Mouse (Mus musculus): ENCODE data around the gene Rubcn. TPM values are rescaled to one million over a fixed set of nuclear protein-coding genes. Genes with fewer than 3 reads are reported as not detected.
A peak's percentile ranks its signal among the peaks of the same experiment; 100 is the strongest.

The Rubcn gene
- polyA plus RNA-seq, 1 experiment from 2014 or later: 11.0 TPM

- WGBS: 66% methylated on average over 3 of the region's 3 CpGs
- H3K36me3 ChIP-seq (ENCODE audit: control insufficient read depth, insufficient read depth, low read length): peaks cover 11% of the 10 kb centered on the region
These were observed 24.5 kb upstream of the Rubcn start for GRCm38 (mm10) chr16:32902051-32902428.

DNA sequence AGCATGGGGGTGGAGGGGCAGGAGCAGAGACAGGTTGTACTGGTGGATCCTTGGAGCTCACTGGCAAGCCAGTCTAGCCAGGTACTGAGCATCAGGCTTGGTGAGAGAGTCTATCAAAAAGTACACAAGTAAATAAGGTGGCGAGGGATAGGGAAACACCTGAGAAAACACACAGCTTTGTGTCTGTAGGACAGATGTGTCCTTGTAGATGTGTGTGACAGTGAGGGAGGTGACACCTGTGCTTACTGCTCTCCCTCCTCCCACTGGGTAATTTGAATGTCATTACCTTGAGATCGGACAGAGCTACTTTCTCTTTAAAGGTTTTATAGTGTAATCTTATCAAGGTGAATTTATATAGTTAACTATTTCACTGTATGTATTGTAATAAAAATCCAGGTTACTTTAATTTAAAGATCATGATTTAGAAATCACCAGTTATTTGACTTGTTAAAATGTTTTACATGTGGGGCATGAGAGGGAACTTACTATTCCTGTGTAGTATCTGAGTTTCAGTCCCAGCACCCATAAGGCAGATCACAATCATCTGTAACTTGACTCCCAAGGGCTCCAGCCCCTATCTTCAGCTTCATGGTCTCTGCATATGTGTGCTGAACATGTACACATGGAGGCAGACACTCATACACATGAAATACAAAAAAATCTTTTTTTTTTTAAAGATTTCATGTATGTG is 23.9 kb upstream of the Rubcn start:
- H3K4me3 ChIP-seq (ENCODE audit: low read depth, low read length): no peak overlapping the region
- H3K9ac ChIP-seq (ENCODE audit: low read depth, low read length): no peak overlapping the region
- ATAC-seq (replicated peaks; ENCODE audit: low FRiP score): no peak
- no peak for DNase-seq (ENCODE audit: low spot score)
- H3K9me3 ChIP-seq (ENCODE audit: control insufficient read depth, low read length): no peaks in the 10 kb centered on the region
- H3K4me2 ChIP-seq: no peak overlapping the region
- WGBS: 83% methylated on average over 2 of the region's 2 CpGs
- no peaks in the 10 kb centered on the region for H3K4me1 ChIP-seq (replicated peaks; ENCODE audit: control insufficient read depth, insufficient read depth, low read length)
- no peaks in the 10 kb centered on the region for H3K27me3 ChIP-seq (replicated peaks; ENCODE audit: control insufficient read depth, insufficient read depth, low read length)
- H3K27ac ChIP-seq (ENCODE audit: low read depth, low read length): no peak overlapping the region
- peaks cover 9% of the 10 kb centered on the region for H3K36me3 ChIP-seq (ENCODE audit: control insufficient read depth, insufficient read depth, low read length)

More at GRCm38 (mm10) chr16:32902051-32902428, 24.5 kb upstream of the Rubcn start:
- H3K27me3 ChIP-seq (replicated peaks; ENCODE audit: control insufficient read depth, insufficient read depth, low read length): no peaks in the 10 kb centered on the region
- no peaks in the 10 kb centered on the region for H3K9me3 ChIP-seq (ENCODE audit: control insufficient read depth, low read length)
- no peak overlapping the region for H3K27ac ChIP-seq (ENCODE audit: low read depth, low read length)
- no peak overlapping the region for H3K9ac ChIP-seq (ENCODE audit: low read depth, low read length)
- H3K4me2 ChIP-seq: no peak overlapping the region
- no peak overlapping the region for H3K4me3 ChIP-seq (ENCODE audit: low read depth, low read length)
- DNase-seq (ENCODE audit: low spot score) (no peak), ATAC-seq (replicated peaks; ENCODE audit: low FRiP score) (no peak)
- no peaks in the 10 kb centered on the region for H3K4me1 ChIP-seq (replicated peaks; ENCODE audit: control insufficient read depth, insufficient read depth, low read length)

DNA sequence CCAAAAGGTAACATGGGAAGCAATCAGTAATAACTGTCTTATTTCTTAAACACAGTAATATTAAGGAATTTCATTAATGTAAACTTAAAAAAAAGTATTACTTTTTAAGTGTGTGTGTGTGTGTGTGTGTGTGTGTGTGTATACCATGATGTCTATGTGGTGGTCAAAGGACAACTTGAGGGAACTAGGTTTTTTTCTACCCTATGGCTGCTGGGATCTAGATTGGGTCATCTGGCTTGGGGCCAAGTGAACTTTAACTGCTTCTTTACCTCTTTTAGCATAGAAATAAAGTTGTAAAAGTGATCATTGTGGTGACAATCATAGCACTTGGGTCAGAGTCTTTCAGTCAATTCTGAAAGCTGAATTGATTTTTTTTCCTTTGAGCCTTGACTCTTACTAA is 18.6 kb upstream of the Rubcn start:
- H3K36me3 ChIP-seq (ENCODE audit: control insufficient read depth, insufficient read depth, low read length): peaks cover 19% of the 10 kb centered on the region
- ATAC-seq (replicated peaks; ENCODE audit: low FRiP score): no peak
- no peak for DNase-seq (ENCODE audit: low spot score)

GRCm38 (mm10) chr16:32889881-32890280 is 12.3 kb upstream of the Rubcn start:
- no peaks in the 10 kb centered on the region for H3K4me1 ChIP-seq (replicated peaks; ENCODE audit: control insufficient read depth, insufficient read depth, low read length)
- no peak overlapping the region for H3K9ac ChIP-seq (ENCODE audit: low read depth, low read length)
- DNase-seq (ENCODE audit: low spot score): no peak
- H3K27me3 ChIP-seq (replicated peaks; ENCODE audit: control insufficient read depth, insufficient read depth, low read length): no peaks in the 10 kb centered on the region
- no peaks in the 10 kb centered on the region for H3K9me3 ChIP-seq (ENCODE audit: control insufficient read depth, low read length)
- no peak overlapping the region for H3K27ac ChIP-seq (ENCODE audit: low read depth, low read length)
- WGBS: 67% methylated on average over 2 of the region's 2 CpGs
- H3K4me2 ChIP-seq: no peak overlapping the region
- peaks cover 13% of the 10 kb centered on the region; the same call in 1 of the 2 replicates for H3K36me3 ChIP-seq (ENCODE audit: control insufficient read depth, insufficient read depth, low read length)
- ATAC-seq (replicated peaks; ENCODE audit: low FRiP score): no peak
- H3K4me3 ChIP-seq (ENCODE audit: low read depth, low read length): no peak overlapping the region

More for the DNA sequence above, 18.6 kb upstream of the Rubcn start:
- Histone ChIP-seq H3K9ac (ENCODE audit: low read depth, low read length) (no peak overlapping the region), H3K4me3 (ENCODE audit: low read depth, low read length) (no peak overlapping the region), H3K27ac (ENCODE audit: low read depth, low read length) (no peak overlapping the region), H3K4me2 (no peak overlapping the region), H3K9me3 (ENCODE audit: control insufficient read depth, low read length) (no peaks in the 10 kb centered on the region), H3K27me3 (replicated peaks; ENCODE audit: control insufficient read depth, insufficient read depth, low read length) (no peaks in the 10 kb centered on the region), H3K4me1 (replicated peaks; ENCODE audit: control insufficient read depth, insufficient read depth, low read length) (no peaks in the 10 kb centered on the region)

- WGBS: 92% methylated on average over 7 of the region's 7 CpGs
- no peaks in the 10 kb centered on the region for H3K27me3 ChIP-seq (replicated peaks; ENCODE audit: control insufficient read depth, insufficient read depth, low read length)
- no peaks in the 10 kb centered on the region for H3K4me1 ChIP-seq (replicated peaks; ENCODE audit: control insufficient read depth, insufficient read depth, low read length)
- H3K9ac ChIP-seq (ENCODE audit: low read depth, low read length): no peak overlapping the region
- no peak for DNase-seq (ENCODE audit: low spot score)
- no peak overlapping the region for H3K27ac ChIP-seq (ENCODE audit: low read depth, low read length)
- ATAC-seq (replicated peaks; ENCODE audit: low FRiP score): no peak
- H3K4me3 ChIP-seq (ENCODE audit: low read depth, low read length): no peak overlapping the region
- H3K4me2 ChIP-seq: no peak overlapping the region
- no peaks in the 10 kb centered on the region for H3K9me3 ChIP-seq (ENCODE audit: control insufficient read depth, low read length)
- H3K36me3 ChIP-seq (ENCODE audit: control insufficient read depth, insufficient read depth, low read length): peaks cover 13% of the 10 kb centered on the region; the same call in 1 of the 2 replicates
These were observed 10.4 kb upstream of the Rubcn start for GRCm38 (mm10) chr16:32887996-32888395.

- DNase-seq (ENCODE audit: low spot score) (no peak), ATAC-seq (replicated peaks; ENCODE audit: low FRiP score) (no peak)
- 85% methylated on average over 7 of the region's 7 CpGs for WGBS
- no peak overlapping the region for H3K4me3 ChIP-seq (ENCODE audit: low read depth, low read length)
- peaks cover 9% of the 10 kb centered on the region for H3K4me1 ChIP-seq (replicated peaks; ENCODE audit: control insufficient read depth, insufficient read depth, low read length)
- no peak overlapping the region for H3K9ac ChIP-seq (ENCODE audit: low read depth, low read length)
- H3K36me3 ChIP-seq (ENCODE audit: control insufficient read depth, insufficient read depth, low read length): peaks cover 4% of the 10 kb centered on the region; the same call in 1 of the 2 replicates
- no peak overlapping the region for H3K4me2 ChIP-seq
- no peaks in the 10 kb centered on the region for H3K27me3 ChIP-seq (replicated peaks; ENCODE audit: control insufficient read depth, insufficient read depth, low read length)
- no peaks in the 10 kb centered on the region for H3K9me3 ChIP-seq (ENCODE audit: control insufficient read depth, low read length)
- no peak overlapping the region for H3K27ac ChIP-seq (ENCODE audit: low read depth, low read length)
These were observed 4.0 kb upstream of the Rubcn start for GRCm38 (mm10) chr16:32881538-32881937.

DNA sequence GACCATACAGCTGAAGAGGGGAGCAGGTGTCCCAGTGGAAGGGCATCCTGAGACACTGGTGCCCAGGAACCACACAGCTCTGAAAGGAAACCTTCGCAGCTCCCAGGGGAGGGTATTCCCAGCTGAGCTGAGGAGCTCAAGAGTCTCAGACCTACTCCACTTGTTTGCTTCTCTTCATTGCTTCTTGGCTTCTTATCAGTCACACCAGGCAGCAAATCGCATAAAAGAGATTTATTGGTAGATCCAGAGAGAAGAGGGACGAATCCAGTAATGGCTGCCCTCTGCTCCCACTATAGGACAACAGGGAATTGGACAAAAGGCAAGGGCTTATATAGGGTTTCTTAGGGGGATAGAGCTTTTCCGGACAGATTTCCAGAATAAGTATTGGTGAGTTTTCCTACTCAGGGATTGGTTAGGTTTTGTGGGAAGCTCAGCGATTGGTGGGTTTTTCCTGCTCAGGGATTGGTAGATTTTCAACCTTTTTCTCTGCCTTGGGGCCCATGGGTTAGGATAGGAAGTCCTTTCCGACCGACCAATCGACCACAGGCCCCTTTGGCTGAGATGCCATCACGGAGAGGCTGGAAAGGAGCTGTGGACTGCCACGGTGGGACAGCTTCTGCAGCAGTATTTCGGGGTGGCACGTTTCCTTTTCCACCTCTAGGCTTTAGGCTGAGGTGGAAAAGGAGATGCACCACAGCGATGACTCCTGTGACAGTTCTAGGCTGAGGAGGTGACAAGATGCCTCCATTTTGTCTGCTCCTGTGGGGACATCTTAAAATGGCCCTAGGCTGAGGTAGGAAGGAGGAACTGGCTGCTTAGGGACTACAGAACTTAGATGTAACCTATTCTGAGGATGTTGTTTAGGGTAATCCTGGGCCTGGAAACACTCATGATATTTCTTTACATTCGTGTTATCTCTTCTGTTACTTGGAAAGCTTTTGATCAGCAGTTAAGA is 1.7 kb upstream of the Rubcn start:
- Histone ChIP-seq H3K9me3 (ENCODE audit: control insufficient read depth, low read length) (no peaks in the 10 kb centered on the region), H3K36me3 (ENCODE audit: control insufficient read depth, insufficient read depth, low read length) (no peaks in the 10 kb centered on the region), H3K9ac (ENCODE audit: low read depth, low read length) (no peak overlapping the region), H3K4me2 (peak overlapping the region; percentile 93), H3K4me3 (ENCODE audit: low read depth, low read length) (peak overlapping the region; percentile 95; the same call in 1 of the 2 replicates), H3K27ac (ENCODE audit: low read depth, low read length) (no peak overlapping the region), H3K27me3 (replicated peaks; ENCODE audit: control insufficient read depth, insufficient read depth, low read length) (no peaks in the 10 kb centered on the region), H3K4me1 (replicated peaks; ENCODE audit: control insufficient read depth, insufficient read depth, low read length) (peaks cover 9% of the 10 kb centered on the region)
- no peak for DNase-seq (ENCODE audit: low spot score)
- ATAC-seq (replicated peaks; ENCODE audit: low FRiP score): no peak
- WGBS: 80% methylated on average over 14 of the region's 14 CpGs

DNA sequence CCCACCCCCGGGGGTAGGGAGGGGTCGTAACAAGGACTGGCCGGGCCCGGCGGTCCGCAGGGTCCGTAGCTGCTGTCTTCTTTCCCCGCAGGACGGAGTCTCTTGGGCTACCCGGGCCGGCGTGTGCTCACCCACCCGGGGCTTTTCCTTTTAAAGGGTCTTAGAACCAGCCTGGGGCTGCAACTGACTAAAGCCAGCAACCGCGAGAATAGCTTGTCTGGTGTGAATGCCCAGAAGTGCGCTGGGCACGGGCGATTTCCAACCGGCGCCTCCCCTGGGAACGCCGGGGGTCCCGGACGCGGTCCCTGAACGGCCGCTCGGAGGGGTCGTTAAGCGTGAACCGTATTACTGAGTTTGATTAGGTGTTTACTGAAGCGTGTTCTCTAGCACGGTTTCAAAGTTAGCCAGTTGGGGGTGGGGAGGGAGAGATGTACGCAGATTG is 612 bp upstream of the Rubcn start:
- peak; percentile 26 for ATAC-seq (replicated peaks; ENCODE audit: low FRiP score)
- Histone ChIP-seq H3K4me2 (peak overlapping the region; percentile 93), H3K4me1 (replicated peaks; ENCODE audit: control insufficient read depth, insufficient read depth, low read length) (peaks cover 9% of the 10 kb centered on the region), H3K27ac (ENCODE audit: low read depth, low read length) (peak overlapping the region; percentile 61), H3K27me3 (replicated peaks; ENCODE audit: control insufficient read depth, insufficient read depth, low read length) (no peaks in the 10 kb centered on the region), H3K36me3 (ENCODE audit: control insufficient read depth, insufficient read depth, low read length) (no peaks in the 10 kb centered on the region), H3K9ac (ENCODE audit: low read depth, low read length) (peak overlapping the region; percentile 84), H3K9me3 (ENCODE audit: control insufficient read depth, low read length) (no peaks in the 10 kb centered on the region), H3K4me3 (ENCODE audit: low read depth, low read length) (peak overlapping the region; percentile 95)
- 1% methylated on average over 32 of the region's 34 CpGs for WGBS
- DNase-seq (ENCODE audit: low spot score): peak; percentile 54
